Mouse (Mus musculus) cerebral cortex, adult 2 months (tissue): Measurements from ENCODE around the gene Rnf111.

Experiments used
- WGBS: fragments of 180-500 bp; shearing (Covaris S2); methylation state at CpG from one replicate; pipeline ENCODE4 v1.1.7; 2018; 5-methylcytosine and 5-hydroxymethylcytosine counted together

The Rnf111 gene

GRCm38 (mm10) chr9:70503626-70504041 is at the start of gene Rnf111:
Rnf111 (minus strand) TSS chr9:70503725.
- WGBS, result under 1% methylated on average over 45 of the region's 45 CpGs

GRCm38 (mm10) chr9:70552233-70552632 is 48.7 kb upstream of the Rnf111 start:
- WGBS, result 98% methylated on average over 2 of the region's 2 CpGs

GRCm38 (mm10) chr9:70551524-70551923 is 48.0 kb upstream of the Rnf111 start:
- 100% methylated on average over 1 of the region's 1 CpGs for WGBS

GRCm38 (mm10) chr9:70548304-70548703 is 44.8 kb upstream of the Rnf111 start:
- WGBS, result 34% methylated on average over 4 of the region's 4 CpGs

- WGBS, result 56% methylated on average over 3 of the region's 3 CpGs
Measured at GRCm38 (mm10) chr9:70546576-70546975, 43.1 kb upstream of the Rnf111 start.

- 83% methylated on average over 1 of the region's 1 CpGs for WGBS
Measured at GRCm38 (mm10) chr9:70544831-70545230, 41.3 kb upstream of the Rnf111 start.

GRCm38 (mm10) chr9:70543985-70544384 is 40.5 kb upstream of the Rnf111 start:
- whole genome bisulfite sequencing, result 36% methylated on average over 5 of the region's 5 CpGs

GRCm38 (mm10) chr9:70543048-70543880 is 39.7 kb upstream of the Rnf111 start:
- under 1% methylated on average over 64 of the region's 64 CpGs for WGBS

- WGBS, result under 1% methylated on average over 75 of the region's 75 CpGs
Measured at GRCm38 (mm10) chr9:70542305-70543041, 38.9 kb upstream of the Rnf111 start, which contains the start of gene Sltm. Sltm (plus strand) TSS chr9:70542754.

GRCm38 (mm10) chr9:70541584-70541983 is 38.1 kb upstream of the Rnf111 start:
- WGBS, result 16% methylated on average over 6 of the region's 6 CpGs

GRCm38 (mm10) chr9:70533328-70533727 is 29.8 kb upstream of the Rnf111 start:
- WGBS, result 95% methylated on average over 3 of the region's 3 CpGs

- WGBS, result 87% methylated on average over 7 of the region's 7 CpGs
Measured at GRCm38 (mm10) chr9:70524366-70524765, 20.8 kb upstream of the Rnf111 start.

GRCm38 (mm10) chr9:70523813-70524212 is 20.3 kb upstream of the Rnf111 start:
- WGBS, result 93% methylated on average over 3 of the region's 3 CpGs

GRCm38 (mm10) chr9:70520651-70521050 is 17.1 kb upstream of the Rnf111 start:
- 92% methylated on average over 3 of the region's 3 CpGs for WGBS

- WGBS, result 92% methylated on average over 7 of the region's 7 CpGs
Measured at GRCm38 (mm10) chr9:70511681-70512080, 8.2 kb upstream of the Rnf111 start.

GRCm38 (mm10) chr9:70510998-70511583 is 7.6 kb upstream of the Rnf111 start:
- WGBS, result 64% methylated on average over 10 of the region's 10 CpGs

GRCm38 (mm10) chr9:70509906-70510525 is 6.5 kb upstream of the Rnf111 start:
- 80% methylated on average over 4 of the region's 4 CpGs for WGBS

GRCm38 (mm10) chr9:70506787-70507186 is 3.3 kb upstream of the Rnf111 start:
- 74% methylated on average over 8 of the region's 8 CpGs for WGBS

- WGBS, result 77% methylated on average over 2 of the region's 2 CpGs
Measured at GRCm38 (mm10) chr9:70506186-70506585, 2.7 kb upstream of the Rnf111 start.

- WGBS, result under 1% methylated on average over 55 of the region's 70 CpGs
Measured at GRCm38 (mm10) chr9:70503015-70503603, 416 bp downstream of the Rnf111 start.

- 28% methylated on average over 10 of the region's 10 CpGs for WGBS
Measured at GRCm38 (mm10) chr9:70502284-70503014, 1.1 kb downstream of the Rnf111 start.
